Mouse (Mus musculus): ENCODE measurements around the gene Dnajc9.

Gene Dnajc9

DNA sequence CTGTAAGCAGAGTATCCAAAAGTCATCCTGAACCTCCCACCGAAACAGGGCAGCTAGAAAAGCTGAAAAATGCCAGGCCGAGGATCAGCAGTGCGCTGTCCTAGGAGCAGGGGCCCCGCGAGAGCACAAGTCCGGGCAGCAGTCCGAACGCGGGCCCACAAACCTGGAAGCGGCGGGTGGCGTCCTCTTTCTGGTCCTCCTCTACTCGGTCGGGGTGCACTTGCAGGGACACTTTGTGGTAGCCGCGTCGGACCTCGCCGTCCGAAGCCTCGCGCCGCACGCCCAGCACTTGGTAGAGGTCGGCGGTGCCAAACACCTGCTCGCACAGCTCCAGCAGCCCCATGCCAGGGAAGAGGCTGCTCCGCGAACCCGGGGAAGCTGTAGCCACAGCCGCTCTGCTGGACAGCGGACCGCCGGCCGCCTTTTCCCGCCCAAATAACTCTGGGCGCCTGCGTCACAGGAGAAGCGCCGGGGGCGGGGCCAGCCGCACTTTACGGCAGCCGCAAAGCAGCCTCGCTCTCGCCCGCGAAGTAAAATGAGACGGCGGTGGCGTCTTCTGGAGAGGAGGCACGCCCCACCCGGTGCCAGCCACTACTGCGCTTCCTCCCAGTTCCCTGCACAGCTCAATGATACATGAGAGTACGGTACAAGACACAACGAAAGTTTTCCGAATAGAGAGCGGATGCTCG, at the start of gene Dnajc9:
Gene Dnajc9, minus strand, starts transcription at position 470 of the 689 bp plus-strand sequence.
- peak; percentile 87 to 91 for DNase-seq

DNA sequence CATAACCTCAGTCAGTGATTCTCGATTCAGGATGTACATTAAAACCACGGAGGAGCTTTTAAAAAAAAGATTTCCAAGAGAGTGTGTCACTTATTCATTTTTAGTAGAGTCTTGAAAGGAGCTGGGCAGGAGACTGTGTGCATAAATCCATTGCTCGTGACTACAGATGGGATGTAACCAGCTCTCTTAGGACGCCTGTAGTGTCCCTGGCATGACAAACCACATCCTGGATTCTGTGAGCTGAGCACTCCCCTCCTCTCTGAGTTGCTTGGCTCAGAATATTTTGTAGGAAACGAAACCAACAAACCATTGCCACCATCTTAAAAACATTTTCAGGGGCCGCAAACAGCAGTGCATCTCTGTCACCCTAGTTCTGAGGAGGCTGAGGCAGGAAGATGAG, 48.3 kb upstream of the Dnajc9 start:
- no peak for DNase-seq

DNA sequence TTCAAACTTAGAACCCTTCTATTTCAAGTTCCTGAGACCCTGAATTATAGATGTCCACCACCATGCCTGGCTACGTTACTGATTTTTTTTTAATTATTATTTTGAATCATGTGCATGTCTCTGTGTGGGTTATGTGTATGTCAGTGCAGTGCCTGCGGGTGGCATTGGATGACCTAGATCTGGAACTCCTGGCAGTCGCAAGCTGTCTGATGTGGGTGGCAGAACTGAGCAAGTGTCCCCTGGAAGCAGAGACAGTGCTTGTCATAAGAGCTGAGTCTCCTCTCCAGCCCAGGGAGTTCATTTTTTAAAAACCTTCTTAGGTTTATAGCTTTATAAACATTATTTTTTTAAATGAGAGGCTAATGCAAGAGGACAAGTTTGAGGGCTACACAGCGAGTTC, 43.7 kb upstream of the Dnajc9 start:
- DNase-seq = no peak

DNA sequence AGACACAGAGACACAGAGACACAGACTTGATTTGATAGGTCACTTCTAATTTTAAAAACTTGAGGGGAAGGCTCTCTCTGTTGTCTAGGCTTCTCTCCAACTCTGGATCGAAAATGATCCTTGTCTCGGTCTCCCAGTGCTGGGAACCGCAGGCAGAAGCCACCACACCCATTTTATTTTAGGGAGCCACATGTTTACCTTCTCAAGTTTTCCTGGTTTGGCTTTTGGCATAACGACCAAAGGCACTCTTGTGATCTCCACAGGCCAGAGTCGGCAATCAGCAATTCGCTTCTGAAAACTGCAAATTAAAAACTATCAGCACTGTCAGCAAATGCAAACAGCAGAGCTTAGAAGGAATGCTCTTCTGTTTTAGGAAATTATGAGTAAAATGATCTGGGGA, 43.0 kb upstream of the Dnajc9 start:
- no peak for DNase-seq

DNA sequence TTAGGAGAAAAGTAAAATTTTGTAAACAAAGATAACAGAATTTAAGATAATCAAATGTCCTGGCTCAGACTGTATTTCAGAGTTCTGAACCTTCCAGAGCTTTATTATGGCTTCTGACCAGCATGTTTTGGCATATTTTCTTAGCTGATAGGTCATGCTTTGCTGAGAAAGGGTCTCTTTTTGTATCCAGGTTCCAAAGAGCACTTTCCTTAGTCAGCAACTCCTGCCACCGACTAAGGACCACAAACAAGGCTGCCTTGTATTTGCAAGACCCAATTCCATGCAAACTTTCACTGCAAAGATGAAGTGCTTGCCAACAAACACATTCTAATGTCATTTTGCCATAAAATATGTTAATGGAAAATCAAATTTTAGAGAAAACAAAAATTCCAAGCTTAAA, 41.1 kb upstream of the Dnajc9 start:
- no peak for DNase-seq

DNA sequence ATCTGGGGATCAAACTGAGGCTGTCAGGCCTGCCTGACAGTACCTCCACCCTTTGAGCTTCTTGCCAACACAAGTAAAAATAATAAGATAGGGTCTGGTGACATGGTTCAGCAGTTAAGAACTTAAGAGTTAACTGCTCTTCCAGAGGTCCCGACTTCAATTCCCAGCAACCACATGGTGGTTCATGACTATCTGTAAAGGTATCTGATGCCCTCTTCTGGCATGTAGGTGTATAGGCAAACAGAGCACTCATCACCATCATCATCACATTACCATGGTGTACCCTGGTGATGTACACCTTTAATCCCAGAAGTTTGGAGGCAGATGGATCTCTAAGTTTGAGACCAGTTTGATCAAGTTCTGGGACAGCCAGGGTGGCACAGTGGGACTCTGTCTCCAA, 39.9 kb upstream of the Dnajc9 start:
- DNase-seq = no peak

DNA sequence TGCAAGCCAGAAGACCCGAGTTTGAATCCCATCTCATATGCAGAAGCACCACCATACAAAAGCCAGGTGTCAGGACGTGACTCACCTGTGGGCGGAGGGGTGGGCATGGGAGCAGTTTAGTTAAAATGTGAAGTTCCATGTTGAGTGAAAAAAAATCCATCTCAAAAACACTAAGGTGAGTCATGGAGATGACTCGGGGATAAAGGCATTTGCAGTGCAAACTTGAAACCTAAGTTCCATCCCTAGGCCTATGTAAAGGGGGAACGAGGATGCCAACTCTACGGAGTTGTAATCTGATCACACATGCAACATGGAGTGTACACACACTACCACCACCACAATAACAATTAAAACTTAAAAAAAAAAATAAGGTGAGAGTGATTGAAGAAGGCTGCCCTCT, 34.3 kb upstream of the Dnajc9 start:
- DNase-seq = no peak

DNA sequence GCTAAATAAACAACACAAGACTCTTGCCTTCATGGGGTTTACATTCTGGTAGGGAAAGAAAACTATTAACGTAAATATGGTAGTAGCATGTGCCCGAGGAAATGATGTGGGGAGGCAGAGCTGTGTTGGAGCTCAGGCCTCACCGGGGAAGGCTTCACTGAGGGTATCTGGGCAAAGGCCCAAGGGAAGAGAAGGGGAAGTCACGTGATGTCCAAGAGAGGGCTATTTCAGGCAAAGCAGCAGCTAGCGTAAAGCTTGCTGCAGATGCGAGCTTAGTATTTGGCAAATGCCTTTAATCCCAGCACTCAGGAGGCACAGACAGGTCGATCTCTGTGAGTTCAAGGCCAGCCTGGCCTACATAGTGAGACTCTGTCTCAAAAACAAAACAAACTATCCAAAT, 33.5 kb upstream of the Dnajc9 start:
- DNase-seq = no peak

DNA sequence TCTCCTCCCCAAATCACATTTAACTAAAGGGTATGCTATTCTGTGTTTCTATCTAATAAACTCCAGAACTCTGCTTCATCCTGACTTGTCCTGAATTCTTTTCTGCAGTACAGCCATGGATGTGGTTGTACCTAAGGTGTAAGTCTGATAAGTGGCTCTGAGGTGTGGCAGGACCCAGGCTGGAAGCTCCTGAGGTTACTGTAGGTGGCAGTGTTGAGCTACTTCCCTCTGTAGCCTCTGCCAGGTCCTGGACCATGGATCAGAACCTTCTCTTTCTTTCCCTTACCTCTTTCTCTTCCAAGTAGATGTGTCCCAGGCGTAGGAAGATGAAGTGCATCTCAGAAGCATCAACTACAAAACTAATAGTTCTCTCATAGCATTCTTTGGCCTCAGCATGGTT, 11.4 kb upstream of the Dnajc9 start:
- DNase-seq = no peak

DNA sequence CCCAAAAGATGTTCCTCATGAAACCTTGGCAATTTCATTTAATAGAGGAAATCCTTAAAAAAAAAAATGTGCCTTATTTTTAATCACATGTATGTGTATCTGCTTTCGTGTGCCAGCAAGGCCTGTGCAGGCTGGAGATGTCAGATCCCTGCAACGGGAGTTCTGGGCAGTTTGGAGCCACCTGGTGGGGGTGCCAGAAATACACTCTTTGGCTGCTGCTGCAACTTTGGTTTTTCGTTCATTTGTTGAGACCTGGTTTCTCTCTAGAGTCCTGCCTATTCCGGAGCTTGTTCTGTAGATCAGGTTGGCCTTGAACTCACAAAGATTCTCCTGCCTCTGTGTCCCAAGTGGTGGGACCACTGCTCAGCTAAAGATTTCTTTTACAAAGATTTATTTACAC, 10.2 kb upstream of the Dnajc9 start:
- no peak for DNase-seq

DNA sequence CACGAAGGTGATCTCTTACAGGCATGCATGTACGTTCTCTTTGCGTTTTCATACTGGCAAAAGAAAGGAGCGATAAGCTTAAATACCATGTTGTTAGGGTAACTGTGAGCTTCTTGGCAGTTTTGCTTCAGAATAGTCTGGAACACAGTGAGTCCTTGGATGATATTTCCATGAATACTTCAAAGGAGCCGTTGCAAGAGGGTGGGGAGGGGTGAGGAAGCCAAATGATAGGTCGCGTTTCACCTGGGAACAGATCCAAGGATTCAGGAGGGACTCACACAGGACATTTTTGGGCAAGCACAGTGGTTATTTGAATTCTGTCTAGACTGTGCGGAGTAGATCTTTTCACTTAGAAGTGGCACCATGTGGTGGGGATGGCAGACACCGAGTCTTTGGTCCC, 8.5 kb upstream of the Dnajc9 start:
- DNase-seq = no peak

DNA sequence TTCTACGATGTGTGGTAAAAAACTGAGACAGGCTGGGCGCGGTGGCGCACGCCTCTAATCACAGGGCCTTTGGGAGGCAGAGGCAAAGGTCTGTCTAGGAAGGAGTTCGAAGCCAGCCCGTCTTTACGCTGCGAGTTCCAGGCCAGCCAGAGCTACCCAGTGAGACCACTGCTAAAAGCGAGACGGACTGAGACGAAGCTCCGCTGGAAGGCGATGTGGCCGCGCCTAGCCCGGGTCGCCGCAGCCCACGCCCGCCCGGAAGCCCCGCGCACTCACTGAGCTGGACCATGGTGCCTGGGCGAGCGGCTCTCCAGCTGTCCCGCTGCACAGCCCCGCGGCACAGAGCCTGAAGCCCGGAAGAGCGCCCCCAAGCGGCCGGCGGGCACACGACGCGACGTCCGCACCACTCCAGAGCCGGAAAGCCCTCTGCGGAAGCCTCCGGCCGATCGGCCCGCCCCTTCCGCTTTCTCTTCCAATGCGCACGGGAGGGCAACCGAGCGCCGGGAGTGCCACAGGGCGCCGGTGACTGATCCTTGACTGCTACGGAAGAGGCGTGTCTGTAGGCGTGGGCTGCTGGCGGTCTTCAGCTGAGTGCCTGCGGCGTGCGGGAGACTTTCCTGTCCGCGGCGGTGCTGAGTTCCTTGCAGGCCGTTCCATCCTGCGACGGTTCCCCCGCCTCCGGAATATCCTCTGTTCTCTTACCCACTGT, 4.6 kb upstream of the Dnajc9 start, which contains the start of gene Mrps16:
Gene Mrps16, minus strand, starts transcription at position 430 of the 709 bp plus-strand sequence.
- DNase-seq = peak; percentile 93 to 94

DNA sequence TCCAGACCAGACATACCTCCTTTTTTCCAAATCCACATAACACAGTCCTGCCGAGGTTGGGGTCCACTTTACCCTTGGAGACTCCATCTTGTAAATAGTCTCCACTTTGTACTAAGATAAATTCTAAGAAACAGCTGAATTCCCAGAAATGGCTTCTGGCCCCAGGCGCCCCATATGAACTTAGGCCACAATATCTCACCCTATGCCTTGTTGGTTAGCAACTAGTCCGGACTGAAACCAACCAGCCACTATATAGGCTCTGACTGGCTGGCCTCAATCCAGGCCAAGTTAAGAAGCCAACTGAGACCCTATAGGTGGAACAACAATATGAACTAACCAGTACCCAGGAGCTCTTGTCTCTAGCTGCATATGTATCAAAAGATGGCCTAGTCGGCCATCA, 3.6 kb upstream of the Dnajc9 start:
- DNase-seq = no peak

DNA sequence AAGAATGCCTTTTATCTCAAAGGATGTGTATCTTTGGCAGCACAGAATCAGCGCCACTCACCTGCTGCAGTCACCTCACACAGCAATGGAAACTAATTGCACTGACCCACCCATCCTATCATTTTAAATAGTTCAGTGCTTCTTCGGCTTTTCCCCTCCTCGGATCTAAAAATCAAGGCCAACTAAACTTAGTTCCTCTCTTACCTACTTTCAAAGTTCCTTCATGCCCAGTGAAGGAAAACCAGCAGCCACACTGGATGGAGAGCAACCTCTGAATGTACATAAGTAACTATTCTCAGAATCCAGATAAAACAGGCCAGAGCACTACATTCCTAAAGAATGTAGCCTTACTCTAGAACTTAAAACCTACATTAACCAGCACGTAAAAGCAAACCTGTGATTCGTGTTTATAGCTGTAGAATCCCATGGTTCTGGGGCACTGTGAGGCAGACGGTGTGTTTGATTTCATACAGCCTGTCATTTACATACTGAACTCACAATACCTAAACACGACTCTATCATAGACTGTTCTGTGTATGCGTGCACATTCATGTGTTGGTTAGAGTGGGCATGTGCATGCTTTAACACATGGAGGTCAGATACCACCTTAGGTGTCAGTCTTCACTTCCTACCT, 853 bp upstream of the Dnajc9 start:
- DNase-seq = no peak

DNA sequence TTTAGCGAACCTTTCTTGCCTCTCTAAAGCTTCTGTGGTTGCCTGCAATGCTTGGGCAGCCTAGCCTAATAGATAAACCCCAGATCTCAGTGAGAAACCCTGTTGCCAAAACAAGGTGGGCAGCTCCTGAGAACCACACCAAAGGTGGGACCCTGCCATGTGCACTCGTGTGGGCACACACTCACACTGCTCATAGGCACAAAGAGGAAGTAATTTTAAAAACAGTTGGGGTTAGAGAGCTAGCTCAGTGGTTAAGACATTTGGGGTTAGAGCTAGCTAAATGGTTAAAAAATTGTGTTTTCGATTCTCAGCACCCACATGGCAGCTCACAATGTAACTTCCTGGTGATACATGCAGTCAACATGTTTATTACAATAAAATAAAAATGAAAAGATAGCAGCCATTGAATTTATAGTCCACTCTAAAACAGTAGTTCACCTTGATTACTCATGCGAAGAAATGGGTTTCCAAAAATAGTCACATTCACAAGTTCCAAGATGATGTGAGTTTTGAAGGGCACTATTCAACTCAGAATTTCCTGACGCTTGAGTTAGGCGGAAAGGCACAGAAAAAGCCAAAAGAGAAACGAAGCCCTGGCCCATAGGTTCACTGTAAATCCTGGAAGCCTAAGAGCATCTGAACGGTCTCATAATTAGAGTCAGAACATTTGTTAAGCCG, 8.8 kb downstream of the Dnajc9 start:
- no peak for DNase-seq

DNA sequence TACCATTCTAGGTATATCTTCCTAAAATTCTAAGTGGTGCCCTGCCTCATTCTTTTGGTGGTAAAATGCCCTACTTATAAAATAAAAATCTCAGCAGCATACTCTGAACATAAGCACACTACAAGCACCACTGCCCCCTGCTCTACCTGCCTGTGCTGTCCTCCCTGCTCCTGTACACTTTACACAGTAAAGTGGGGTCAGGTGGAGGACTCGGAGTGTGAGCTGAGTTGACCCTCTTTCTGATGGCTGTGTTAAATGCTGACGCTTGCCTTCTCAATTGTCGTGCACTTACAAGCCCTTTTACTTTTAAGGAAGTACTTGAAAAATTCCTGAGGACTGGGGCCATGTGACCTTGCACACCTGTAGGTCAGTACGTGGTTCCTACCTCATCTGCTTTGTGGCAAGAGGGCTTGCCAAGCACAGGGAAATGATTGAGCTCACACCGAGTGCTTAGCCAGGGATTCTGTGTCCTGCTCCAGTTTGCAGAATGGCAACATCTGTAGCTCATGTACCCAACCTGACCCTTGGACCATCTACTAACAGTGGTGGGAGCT, 9.5 kb downstream of the Dnajc9 start:
- DNase-seq = no peak

DNA sequence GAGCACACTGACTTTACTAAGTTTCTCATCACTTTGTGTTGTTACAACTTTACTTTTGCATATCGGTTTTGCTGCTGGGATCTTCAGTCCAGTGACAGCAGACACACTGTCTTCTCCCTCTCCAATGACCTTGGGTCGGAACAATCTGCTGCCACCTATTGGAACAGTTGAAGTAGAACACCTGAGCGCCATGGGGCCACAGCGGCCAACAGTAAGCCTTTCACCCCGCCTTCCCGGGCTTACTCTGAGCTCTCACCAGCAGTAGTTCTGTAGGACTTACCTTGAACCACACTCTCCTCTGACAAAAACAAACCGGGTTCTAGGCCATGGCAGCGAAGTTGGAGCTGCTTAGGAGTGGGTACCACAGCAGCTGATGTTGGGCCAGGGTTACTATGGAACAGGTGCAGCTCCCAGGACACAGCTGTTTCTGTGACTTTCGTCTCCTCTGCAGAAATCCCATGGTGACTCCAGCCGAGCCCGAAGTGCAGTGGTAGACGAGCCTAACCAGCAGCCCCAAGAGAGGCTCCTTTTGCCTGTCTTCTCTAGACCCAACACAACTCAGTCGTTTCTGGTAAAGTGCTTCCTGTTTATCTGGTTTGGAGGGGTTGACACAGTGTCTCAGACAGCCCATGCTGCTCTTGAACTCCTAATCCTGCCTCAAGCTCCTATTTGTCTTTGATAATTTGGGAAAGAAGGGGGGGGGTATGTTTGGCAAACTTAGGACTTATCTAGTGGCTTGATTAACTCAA, 10.2 kb downstream of the Dnajc9 start:
- peak; percentile 28 to 49 for DNase-seq

DNA sequence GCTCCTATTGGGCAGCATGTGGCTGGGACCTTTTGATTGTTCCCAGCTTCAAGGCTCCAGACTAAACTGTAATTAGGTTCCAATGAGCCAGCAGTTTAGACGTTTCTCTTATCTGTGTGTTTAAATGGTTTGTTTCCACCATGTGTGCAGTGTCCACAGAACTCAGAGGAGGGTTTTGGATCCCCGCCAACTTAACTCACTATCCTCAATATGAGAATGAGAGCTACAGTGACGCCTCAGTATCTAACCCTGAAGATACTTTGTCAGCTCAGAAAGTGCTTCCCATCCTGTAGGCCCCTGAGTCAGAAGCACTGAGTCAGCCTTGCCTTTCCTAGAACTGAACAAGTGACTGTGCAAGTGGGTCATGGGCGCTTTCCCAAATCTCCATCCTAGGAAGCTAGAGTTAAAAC, 11.6 kb downstream of the Dnajc9 start:
- no peak for DNase-seq

DNA sequence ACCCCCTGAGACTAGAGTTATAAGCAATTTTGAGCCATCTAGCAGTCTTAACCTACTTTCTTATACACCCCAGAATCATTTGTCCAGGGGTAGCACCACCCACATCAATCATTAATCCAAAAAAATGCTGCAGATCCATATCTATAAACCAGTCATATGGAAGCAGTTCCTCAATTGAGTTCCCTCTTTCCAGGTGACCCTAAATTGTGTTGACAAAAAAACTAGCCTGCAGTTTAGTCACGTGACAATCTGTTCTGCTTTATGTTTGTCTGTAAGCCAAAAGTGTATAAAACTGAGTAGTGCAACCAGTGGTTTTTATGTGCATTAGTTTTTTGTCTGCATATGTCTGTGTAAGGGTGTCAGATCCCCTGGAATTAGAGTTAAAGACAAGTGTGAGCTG, 16.9 kb downstream of the Dnajc9 start:
- no peak for DNase-seq

DNA sequence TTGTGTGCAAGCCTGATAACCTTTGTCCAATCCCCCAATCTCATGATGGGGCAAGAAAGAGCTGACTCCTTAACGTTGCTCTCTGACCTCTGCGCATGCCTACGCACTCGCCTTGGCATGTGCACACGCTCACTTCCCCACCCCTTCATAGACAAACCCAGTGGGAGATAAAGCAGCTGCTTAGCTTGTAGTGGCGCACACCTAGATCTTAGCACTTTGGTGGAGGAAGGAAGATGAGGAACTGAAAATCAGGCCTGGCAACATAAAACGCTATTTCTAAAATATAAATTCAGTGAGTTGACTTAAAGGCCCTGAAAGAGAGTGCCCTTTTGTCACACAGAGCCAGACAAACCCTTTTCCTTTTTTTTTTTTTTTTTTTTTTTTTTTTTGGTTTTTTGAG, 17.9 kb downstream of the Dnajc9 start:
- DNase-seq = no peak

DNA sequence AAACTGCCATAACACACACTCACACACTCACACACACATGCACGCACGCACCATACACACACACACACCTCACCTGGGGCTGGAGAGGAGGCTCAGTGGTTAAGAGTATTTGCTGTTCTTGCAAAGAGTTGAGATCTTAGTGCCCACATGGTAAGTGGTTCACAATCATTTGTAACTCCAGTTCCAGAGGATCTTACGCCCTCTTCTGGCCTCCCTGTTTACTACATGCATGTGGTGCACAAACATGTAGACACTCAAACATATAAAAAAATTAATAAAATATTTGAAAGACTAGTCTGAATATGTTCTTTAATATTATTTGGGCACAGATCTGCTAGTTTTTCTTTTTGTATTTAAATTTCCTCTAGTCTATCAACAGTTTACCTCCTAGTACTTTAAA, 20.4 kb downstream of the Dnajc9 start:
- no peak for DNase-seq

DNA sequence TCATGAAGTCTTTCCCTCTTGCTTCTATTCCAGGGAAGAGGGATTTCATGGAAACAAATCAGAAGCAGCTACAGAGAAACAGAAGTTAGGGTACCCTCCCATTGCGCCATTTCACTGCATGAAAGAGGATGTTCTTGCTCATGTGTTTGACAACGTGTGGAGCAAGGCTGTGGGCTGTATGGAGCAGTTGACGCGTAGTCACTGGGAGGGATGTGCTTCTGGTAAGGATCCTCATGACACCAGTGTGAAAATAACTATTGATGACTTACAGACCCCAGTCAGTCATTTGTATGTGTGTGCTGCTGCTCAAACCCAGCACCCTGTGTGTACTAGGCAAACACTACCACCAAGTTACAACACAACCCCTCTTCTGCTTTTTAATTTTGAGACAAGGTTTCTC, 25.5 kb downstream of the Dnajc9 start:
- DNase-seq = no peak
